Mouse (Mus musculus) intestine, postnatal 0 days (tissue): ENCODE results near the gene Zfp869. TPM values are rescaled to one million over a fixed set of nuclear protein-coding genes. Genes with fewer than 3 reads are reported as not detected.
"Not testable (repeated sequence)": the region's sequence is repeated elsewhere in the genome, so short reads cannot be mapped to it uniquely, and the experiment has no call there.

Experiments used
- ATAC-seq: fragments of 200-750 bp; cut with Nextera tagmentation; 2 replicates; pipeline ENCODE4 v1.8.0; 2017; ENCODE audit warnings: mild to moderate bottlenecking, moderate TSS enrichment, moderate library complexity
- H3K27ac ChIP-seq: fragments of 300-500 bp; sonication (generic); 2 replicates; pipeline ENCODE4 v1.5.1; 2014; ENCODE audit warnings: mild to moderate bottlenecking, low read depth, low read length, moderate library complexity
- H3K27me3 ChIP-seq: fragments of 300-500 bp; sonication (generic); replicated peaks from 2 replicates; pipeline ENCODE4 v1.6.1; 2014; ENCODE audit warnings: low read length, mixed read lengths; ENCODE audit not compliant: control insufficient read depth, insufficient read depth
- H3K36me3 ChIP-seq: fragments of 300-500 bp; sonication (generic); 2 replicates; pipeline ENCODE4 v1.6.1; 2014; ENCODE audit warnings: mild to moderate bottlenecking, moderate library complexity; ENCODE audit not compliant: control insufficient read depth, insufficient read depth
- H3K4me1 ChIP-seq: fragments of 300-500 bp; sonication (generic); replicated peaks from 2 replicates; pipeline ENCODE4 v1.6.1; 2014; ENCODE audit warnings: antibody characterized with exemption, low read length, mixed read lengths; ENCODE audit not compliant: control insufficient read depth, insufficient read depth
- H3K4me2 ChIP-seq: fragments of 300-500 bp; sonication (generic); replicated peaks from 2 replicates; pipeline ENCODE4 v1.6.1; 2014; ENCODE audit warnings: low read depth, mild to moderate bottlenecking, moderate library complexity
- H3K4me3 ChIP-seq: fragments of 300-500 bp; sonication (generic); 2 replicates; pipeline ENCODE4 v1.5.1; 2014; ENCODE audit warnings: low read depth, low read length
- H3K9ac ChIP-seq: fragments of 300-500 bp; sonication (generic); 2 replicates; pipeline ENCODE4 v1.6.1; 2014; ENCODE audit warnings: mild to moderate bottlenecking, low read depth, low read length
- H3K9me3 ChIP-seq: fragments of 300-500 bp; sonication (generic); 2 replicates; pipeline ENCODE4 v1.6.1; 2016; ENCODE audit warnings: mixed run types; ENCODE audit not compliant: control insufficient read depth
- CTCF ChIP-seq: sonication (generic); IDR thresholded peaks from 2 replicates; pipeline ENCODE4 v1.5.1; 2016; ENCODE audit warnings: low read depth, mild to moderate bottlenecking, control low read depth, antibody characterized with exemption, moderate library complexity
- WGBS: fragments of 180-500 bp; shearing (Covaris S2); extraction: QIAGEN DNeasy Blood & Tissue Kit; methylation state at CpG from one replicate; pipeline ENCODE4 v1.1.7; 2014; 5-methylcytosine and 5-hydroxymethylcytosine counted together
- polyA plus RNA-seq: library from polyadenylated mRNA; unstranded; fragments of >200 nt; fragmentation: Nextera tagmentation; extraction: Ambion mirVana; gene quantifications from 2 replicates; pipeline ENCODE4 v1.2.1, GENCODE M21; 2015

The Zfp869 gene
- polyA plus RNA-seq, 1 experiment from 2014 or later = 9.9 TPM

- H3K4me2 ChIP-seq = no peak overlapping the region
- WGBS = 71% methylated on average over 1 of the region's 1 CpGs
These were observed 25.0 kb upstream of the Zfp869 start for GRCm38 (mm10) chr8:69735495-69735894.

GRCm38 (mm10) chr8:69717232-69717580 is 6.7 kb upstream of the Zfp869 start:
- peak overlapping the region; percentile 53 for H3K4me2 ChIP-seq
- peaks cover 5% of the 10 kb centered on the region; the same call in 1 of the 2 replicates for H3K36me3 ChIP-seq
- no peak for TF ChIP-seq CTCF
- H3K4me1 ChIP-seq = no peaks in the 10 kb centered on the region
- no peaks in the 10 kb centered on the region for H3K27me3 ChIP-seq
- peak overlapping the region; percentile 15 for H3K4me3 ChIP-seq
- 43% methylated on average over 5 of the region's 5 CpGs for WGBS
- ATAC-seq = no peak
- H3K9me3 ChIP-seq = no peaks in the 10 kb centered on the region
- H3K9ac ChIP-seq = no peak overlapping the region
- H3K27ac ChIP-seq = no peak overlapping the region

More at GRCm38 (mm10) chr8:69735495-69735894, 25.0 kb upstream of the Zfp869 start:
- no peak for TF ChIP-seq CTCF
- Histone ChIP-seq H3K9me3 (no peaks in the 10 kb centered on the region), H3K36me3 (no peaks in the 10 kb centered on the region), H3K27ac (no peak overlapping the region), H3K9ac (no peak overlapping the region), H3K27me3 (no peaks in the 10 kb centered on the region), H3K4me3 (no peak overlapping the region), H3K4me1 (no peaks in the 10 kb centered on the region)
- ATAC-seq = no peak

GRCm38 (mm10) chr8:69716403-69717231 is 6.1 kb upstream of the Zfp869 start:
- peaks cover 5% of the 10 kb centered on the region; the same call in 1 of the 2 replicates for H3K36me3 ChIP-seq
- no peaks in the 10 kb centered on the region for H3K27me3 ChIP-seq
- peak; percentile 98 for ATAC-seq
- peak overlapping the region; percentile 100 for H3K27ac ChIP-seq
- 0% methylated on average over 52 of the region's 52 CpGs for WGBS
- peak overlapping the region; percentile 82 for H3K4me3 ChIP-seq
- no peak; the same call in 1 of the 2 replicates for TF ChIP-seq CTCF
- H3K4me2 ChIP-seq = peak overlapping the region; percentile 61
- peak overlapping the region; percentile 99 for H3K9ac ChIP-seq
- H3K9me3 ChIP-seq = no peaks in the 10 kb centered on the region
- no peaks in the 10 kb centered on the region for H3K4me1 ChIP-seq

GRCm38 (mm10) chr8:69715366-69715765 is 4.8 kb upstream of the Zfp869 start:
- Histone ChIP-seq H3K4me1 (no peaks in the 10 kb centered on the region), H3K9ac (no peak overlapping the region; the same call in 1 of the 2 replicates), H3K36me3 (peaks cover 7% of the 10 kb centered on the region), H3K4me3 (peak overlapping the region; percentile 82; the same call in 1 of the 2 replicates), H3K4me2 (peak overlapping the region; percentile 61), H3K27me3 (no peaks in the 10 kb centered on the region), H3K27ac (no peak overlapping the region), H3K9me3 (no peaks in the 10 kb centered on the region)
- WGBS = 74% methylated on average over 6 of the region's 6 CpGs
- ATAC-seq = no peak
- no peak for TF ChIP-seq CTCF

- Histone ChIP-seq H3K9me3 (no peaks in the 10 kb centered on the region), H3K9ac (no peak overlapping the region), H3K4me3 (no peak overlapping the region), H3K27ac (no peak overlapping the region), H3K27me3 (no peaks in the 10 kb centered on the region), H3K4me2 (no peak overlapping the region), H3K36me3 (peaks cover 22% of the 10 kb centered on the region), H3K4me1 (no peaks in the 10 kb centered on the region)
- ATAC-seq = no peak
- TF ChIP-seq CTCF = no peak
- 81% methylated on average over 8 of the region's 8 CpGs for whole genome bisulfite sequencing
These were observed 3.0 kb upstream of the Zfp869 start for GRCm38 (mm10) chr8:69713516-69713915.

GRCm38 (mm10) chr8:69701810-69702209 is 8.7 kb downstream of the Zfp869 start:
- no peaks in the 10 kb centered on the region for H3K27me3 ChIP-seq
- H3K36me3 ChIP-seq = peaks cover 31% of the 10 kb centered on the region
- H3K4me2 ChIP-seq = no peak overlapping the region
- H3K27ac ChIP-seq = no peak overlapping the region
- no peak for ATAC-seq
- no peaks in the 10 kb centered on the region for H3K9me3 ChIP-seq
- TF ChIP-seq CTCF = no peak
- no peak overlapping the region for H3K4me3 ChIP-seq
- H3K4me1 ChIP-seq = no peaks in the 10 kb centered on the region
- WGBS = 78% methylated on average over 6 of the region's 6 CpGs
- H3K9ac ChIP-seq = no peak overlapping the region

- H3K4me2 ChIP-seq, H3K27me3 ChIP-seq, H3K4me3 ChIP-seq, H3K27ac ChIP-seq, ATAC-seq, H3K4me1 ChIP-seq, H3K9ac ChIP-seq, H3K9me3 ChIP-seq, H3K36me3 ChIP-seq: not testable (repeated sequence)
- 62% methylated on average over 2 of the region's 2 CpGs for WGBS
These were observed 45.5 kb downstream of the Zfp869 start for GRCm38 (mm10) chr8:69665051-69665450.
